In the genomic region with DNA sequence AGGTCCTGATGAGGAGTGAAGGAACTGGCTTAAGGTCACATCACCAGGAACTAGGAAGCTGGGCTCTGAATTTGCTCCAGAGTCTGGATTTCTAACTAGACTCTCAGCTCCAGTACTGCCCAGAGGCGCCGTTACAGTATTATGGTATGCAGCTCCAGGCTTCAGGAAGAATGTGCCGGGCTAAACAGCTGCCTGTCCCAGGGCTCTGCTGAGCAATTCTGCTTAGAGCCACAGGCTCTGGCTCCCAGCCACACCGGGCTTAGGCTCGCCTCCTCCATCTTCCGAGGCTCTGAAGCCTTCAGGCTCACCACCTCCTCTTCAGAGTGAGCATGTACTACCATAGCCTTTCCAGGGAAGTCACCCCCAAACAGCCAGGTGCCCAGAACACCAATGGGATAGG, we compare ENCODE assay signal across 13 mouse cellular contexts. TPM values are rescaled to one million over a fixed set of nuclear protein-coding genes. Genes with fewer than 3 reads are reported as not detected.
DNase-seq lines count a peak whose midpoint lies in the region; ATAC-seq and TF ChIP-seq lines count a peak whose summit lies in the region.
"Had no signal": no experiment of that assay in that cellular context is flagged by ENCODE, and none has a peak within 500 bp of the region (broad histone marks: within the 10 kb centered on the region; RNA-seq: fewer than 3 reads in every experiment).

No protein-coding gene starts in this region.

- no peak for TF ChIP-seq POLR2A in brain, embryonic 14.5 days (IDR thresholded peaks at IDR 0.05; ENCODE audit: borderline replicate concordance, extremely low read depth, insufficient read depth, insufficient read length, poor library complexity, severe bottlenecking)

- H3K9ac ChIP-seq in lung, embryonic 16.5 days (ENCODE audit: low read length): no peak overlapping the region
- H3K9ac ChIP-seq in liver, embryonic 11.5 days (ENCODE audit: low read depth, low read length): no peak overlapping the region

- no peak overlapping the region for H3K27ac ChIP-seq in heart, embryonic 10.5 days
- no peak overlapping the region for H3K27ac ChIP-seq in lung, embryonic 16.5 days (ENCODE audit: low read length)
- no peak overlapping the region for H3K27ac ChIP-seq in liver, embryonic 11.5 days (ENCODE audit: low read depth, low read length)
- H3K27ac ChIP-seq: macrophage had no signal

- intact Hi-C loops in heart, postnatal 14 days (cut with DNase I): no loop called here

- no peaks in the 10 kb centered on the region for H3K9me3 ChIP-seq in heart, embryonic 10.5 days
- no peaks in the 10 kb centered on the region for H3K9me3 ChIP-seq in lung, embryonic 16.5 days (ENCODE audit: control insufficient read depth, low read length)
- H3K9me3 ChIP-seq in liver, embryonic 11.5 days (ENCODE audit: control insufficient read depth, low read length): no peaks in the 10 kb centered on the region

- H3K4me1 ChIP-seq in heart, embryonic 10.5 days: no peaks in the 10 kb centered on the region; the same call in 1 of the 2 replicates
- no peaks in the 10 kb centered on the region; the same call in 1 of the 2 replicates for H3K4me1 ChIP-seq in lung, embryonic 16.5 days (replicated peaks; ENCODE audit: control insufficient read depth, insufficient read depth, low read length)
- H3K4me1 ChIP-seq in liver, embryonic 11.5 days (replicated peaks; ENCODE audit: control insufficient read depth, insufficient read depth, low read length): no peaks in the 10 kb centered on the region

- H3K27me3 ChIP-seq in heart, embryonic 10.5 days (ENCODE audit: insufficient read depth, poor library complexity, severe bottlenecking): no peaks in the 10 kb centered on the region
- no peaks in the 10 kb centered on the region for H3K27me3 ChIP-seq in lung, embryonic 16.5 days (ENCODE audit: control insufficient read depth, insufficient read depth, low read depth, low read length)
- peaks cover 2% of the 10 kb centered on the region; the same call in 1 of the 2 replicates for H3K27me3 ChIP-seq in liver, embryonic 11.5 days (replicated peaks; ENCODE audit: control insufficient read depth, insufficient read depth, low read length)

- H3K4me3 ChIP-seq in heart, embryonic 10.5 days: no peak overlapping the region
- H3K4me3 ChIP-seq in lung, embryonic 16.5 days (ENCODE audit: low read length): no peak overlapping the region
- no peak overlapping the region for H3K4me3 ChIP-seq in liver, embryonic 11.5 days (ENCODE audit: low read depth, low read length)

- peak; percentile 54 to 69 for DNase-seq in cerebellum, postnatal 10 days
- DNase-seq in cerebellum, adult 11-12 months: no peak
- peak; percentile 44 to 46 for DNase-seq in heart, postnatal 14 days
- no peak for DNase-seq in heart, embryonic 10.5 days (ENCODE audit: low spot score)
- no peak for DNase-seq in lung, adult 18-20 months
- peak; percentile 63 for DNase-seq in brain, embryonic 14.5 days (ENCODE audit: low read depth)
- DNase-seq in liver, embryonic 11.5 days (ENCODE audit: low spot score): no peak
- DNase-seq: cerebellum, adult 9-11 months; thymus, postnatal 14 days had no signal

- no peak overlapping the region for H3K4me2 ChIP-seq in lung, embryonic 16.5 days (ENCODE audit: low read depth, low read length)
- H3K4me2 ChIP-seq in liver, embryonic 11.5 days: no peak overlapping the region
- H3K4me2 ChIP-seq: heart, embryonic 11.5 days had no signal

- WGBS in heart, embryonic 10.5 days: 67% methylated on average over 6 of the region's 6 CpGs
- WGBS in lung, embryonic 16.5 days: 32% methylated on average over 6 of the region's 6 CpGs
- 67% methylated on average over 6 of the region's 6 CpGs for WGBS in liver, embryonic 11.5 days

- TF ChIP-seq CTCF in brain, embryonic 14.5 days (IDR thresholded peaks at IDR 0.05; ENCODE audit: borderline replicate concordance, extremely low read depth, insufficient read depth, insufficient read length): no peak

- peak; percentile 35; the same call in 1 of the 2 replicates for ATAC-seq in lung, embryonic 16.5 days (ENCODE audit: low read depth)
- no peak for ATAC-seq in liver, embryonic 11.5 days (replicated peaks; ENCODE audit: low FRiP score)
- ATAC-seq: inflammation-experienced regulatory T-cells, adult 6 months had no signal

- H3K36me3 ChIP-seq in heart, embryonic 10.5 days: no peaks in the 10 kb centered on the region
- H3K36me3 ChIP-seq in lung, embryonic 16.5 days (ENCODE audit: control insufficient read depth, insufficient read depth, low read length): no peaks in the 10 kb centered on the region
- H3K36me3 ChIP-seq in liver, embryonic 11.5 days (ENCODE audit: control insufficient read depth, insufficient read depth, low read length): no peaks in the 10 kb centered on the region

RNA-seq across cellular contexts. Expression of a gene that starts 7.1 kb away (rescaled TPM):
- total RNA-seq in heart, postnatal 14 days (2021): 1 to 10 TPM; 7.9 to 9.1 TPM
- 74.7 and 90.1 TPM in 2 replicates for polyA plus RNA-seq in heart, embryonic 10.5 days (2016; fragmentation: Nextera tagmentation; extraction: Ambion mirVana)
- polyA plus RNA-seq in lung, embryonic 16.5 days (2015; fragmentation: Nextera tagmentation; extraction: Ambion mirVana): 117 and 122 TPM in 2 replicates
- polyA plus RNA-seq in brain, embryonic 14.5 days (2012; rRNA removed): 41.8 and 50.4 TPM in 2 replicates
- 64.9 and 66.2 TPM in 2 replicates for polyA plus RNA-seq in liver, embryonic 11.5 days (2014; fragmentation: Nextera tagmentation; extraction: Ambion mirVana)

Comparison
In these comparisons a context has a peak if more than half of its experiments do, and no peak if none do; other contexts are left out.
1. DNase-seq: peak in cerebellum, postnatal 10 days (2 of 2), heart, postnatal 14 days (2 of 2) and brain, embryonic 14.5 days (single experiment); none in cerebellum, adult 11-12 months (single experiment), heart, embryonic 10.5 days (single experiment), lung, adult 18-20 months (0 of 2) and liver, embryonic 11.5 days (single experiment).